Mouse (Mus musculus) activated CD4-positive, CD25-positive, alpha-beta regulatory T cell, adult 4 months (primary cell): ENCODE data around the gene Acap3. TPM values are rescaled to one million over a fixed set of nuclear protein-coding genes. Genes with fewer than 3 reads are reported as not detected.

ENCODE experiments used
- ATAC-seq: one replicate; pipeline ENCODE4 v1.8.0; 2017
- polyA plus RNA-seq, 2 experiments: library from polyadenylated mRNA; unstranded; fragments of 100-300 nt; shearing (Covaris generic); gene quantifications; one replicate each; pipeline ENCODE4 v1.2.1; 2017

Gene Acap3
- polyA plus RNA-seq, 2 experiments from 2014 or later: 4.9 to 6.5 TPM

GRCm38 (mm10) chr4:155887674-155888073, 3.9 kb upstream of the Acap3 start:
- no peak for ATAC-seq

- no peak for ATAC-seq
Measured at GRCm38 (mm10) chr4:155888181-155888580, 3.4 kb upstream of the Acap3 start.

DNA sequence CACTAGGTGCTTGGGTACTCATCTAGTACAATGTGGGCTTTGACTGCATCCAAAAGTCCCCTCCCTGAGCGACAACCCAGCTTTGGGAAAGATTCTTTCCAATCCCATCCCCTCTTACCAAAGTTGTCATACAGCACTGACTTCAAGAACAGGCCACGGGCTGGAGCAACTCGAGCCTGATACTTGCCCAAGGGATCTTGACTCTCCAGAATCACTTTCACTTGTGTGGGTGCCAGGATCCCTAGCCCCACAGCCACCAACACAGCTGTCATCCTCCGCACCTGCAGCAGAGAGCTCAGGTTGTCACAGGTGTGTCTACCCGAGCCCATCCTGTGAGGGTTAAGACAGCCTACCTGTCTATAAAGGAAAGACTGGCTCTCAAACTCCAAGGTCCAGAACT, 2.3 kb upstream of the Acap3 start:
- no peak for ATAC-seq

DNA sequence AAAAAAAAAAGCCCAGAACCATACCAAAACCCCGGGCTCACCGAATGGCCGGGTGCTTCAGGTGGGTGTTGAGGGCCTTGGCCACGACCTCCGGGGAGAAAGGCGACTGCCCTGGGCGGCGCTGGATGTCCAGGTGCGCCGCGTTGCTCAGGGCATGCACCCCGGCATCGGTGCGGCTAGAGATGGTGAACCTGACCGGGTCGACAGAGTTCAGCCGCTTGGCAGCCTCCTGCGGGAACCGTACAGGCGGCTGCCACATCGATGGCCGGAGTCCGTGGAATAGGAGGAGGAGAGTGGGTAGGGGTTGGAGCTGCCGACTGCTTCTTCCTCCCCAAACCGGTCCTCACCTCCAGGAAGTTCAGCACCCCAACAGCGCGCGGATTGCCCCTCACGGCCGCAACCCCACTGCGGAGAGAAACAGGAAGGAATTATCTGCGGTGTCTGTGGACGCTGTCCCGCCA, 581 bp upstream of the Acap3 start:
- ATAC-seq: no peak

- peak; percentile 67 for ATAC-seq
Measured at GRCm38 (mm10) chr4:155892017-155892416, 395 bp downstream of the Acap3 start.

DNA sequence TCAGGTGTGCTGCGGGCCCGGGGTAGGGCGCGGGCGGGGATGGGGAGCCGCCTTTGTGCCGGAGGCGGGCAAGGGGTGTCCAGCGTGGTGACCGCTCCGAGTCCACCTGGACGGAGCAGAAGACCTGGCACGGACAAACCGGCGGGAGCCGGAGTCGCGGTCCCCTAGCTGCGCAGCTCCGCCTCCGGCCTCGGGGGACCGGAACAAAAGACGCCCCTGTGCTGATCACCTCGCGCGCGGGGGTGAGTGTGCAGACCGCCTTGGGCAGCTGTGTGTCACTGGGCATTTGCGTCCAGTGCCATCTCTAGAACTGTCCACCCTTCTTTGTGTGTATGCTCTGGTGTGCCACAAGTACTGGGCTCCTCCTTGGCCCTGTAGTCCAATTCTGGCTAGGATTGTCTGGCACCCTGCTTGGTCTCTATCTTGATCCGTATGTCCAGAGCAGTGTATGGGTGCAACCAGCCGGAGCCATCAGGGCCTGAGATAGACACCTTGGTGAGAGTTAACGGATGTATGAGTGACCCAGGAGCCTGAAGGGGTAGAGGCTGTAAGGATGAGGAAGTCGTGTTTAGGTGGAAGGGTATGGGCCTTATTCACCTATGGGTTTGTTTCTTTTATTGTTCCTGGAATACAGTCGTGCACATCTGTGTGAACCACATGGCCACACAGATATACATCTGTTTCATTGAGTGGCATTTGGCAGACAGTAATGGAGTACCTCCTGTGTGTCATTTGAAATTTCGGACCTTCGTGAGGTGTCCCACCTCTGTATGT, 1.0 kb downstream of the Acap3 start:
- no peak for ATAC-seq

- ATAC-seq: no peak
Measured at GRCm38 (mm10) chr4:155893212-155893690, 1.6 kb downstream of the Acap3 start.

DNA sequence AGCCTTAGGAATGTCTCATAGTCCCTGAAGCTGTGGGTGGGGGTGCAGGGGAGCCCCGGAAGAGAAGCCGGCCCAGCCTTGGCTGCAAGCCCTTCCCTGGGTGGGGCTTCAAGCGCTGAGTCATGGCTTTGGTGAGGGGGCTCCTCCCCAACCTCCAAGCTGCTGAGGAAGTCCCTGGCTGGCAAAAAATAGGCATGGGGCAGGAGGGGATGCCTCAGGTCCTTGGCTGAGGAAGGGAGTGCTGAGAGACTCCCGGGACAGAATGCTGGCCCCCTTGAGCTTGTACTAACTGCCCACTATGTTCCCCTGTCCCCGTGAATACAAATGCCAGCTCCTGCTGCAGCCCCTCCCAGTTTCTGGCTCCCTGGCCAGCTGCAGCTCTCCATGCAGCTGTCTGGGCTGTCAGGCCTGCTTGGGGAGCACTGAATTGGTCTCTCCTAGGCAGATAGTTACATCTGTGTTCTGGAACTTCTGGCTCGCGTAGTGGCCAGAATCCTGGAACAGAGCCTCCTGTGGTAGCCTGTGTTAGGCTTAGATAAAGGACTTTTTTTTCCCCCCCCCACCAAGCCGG, 2.8 kb downstream of the Acap3 start:
- no peak for ATAC-seq

DNA sequence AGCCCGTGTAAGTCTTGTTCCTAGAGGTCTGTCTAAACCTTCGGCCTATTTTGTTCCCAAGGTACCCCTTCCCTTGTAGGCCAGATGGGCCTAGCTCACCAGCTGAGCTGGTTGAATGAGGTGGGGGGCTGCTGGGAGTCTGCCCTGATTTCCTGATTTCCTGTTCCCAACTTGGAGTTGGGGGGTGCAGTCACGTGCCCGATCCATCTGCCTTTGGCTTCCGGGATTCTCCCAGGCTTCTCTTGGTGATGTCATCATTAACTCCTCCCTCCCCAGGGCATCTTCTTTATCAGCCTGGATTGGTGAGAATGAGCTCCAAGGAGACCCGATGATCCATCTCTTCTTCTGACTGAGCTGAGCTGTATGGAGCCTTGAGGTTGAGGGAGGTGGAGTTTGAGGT, 3.6 kb downstream of the Acap3 start:
- no peak for ATAC-seq

DNA sequence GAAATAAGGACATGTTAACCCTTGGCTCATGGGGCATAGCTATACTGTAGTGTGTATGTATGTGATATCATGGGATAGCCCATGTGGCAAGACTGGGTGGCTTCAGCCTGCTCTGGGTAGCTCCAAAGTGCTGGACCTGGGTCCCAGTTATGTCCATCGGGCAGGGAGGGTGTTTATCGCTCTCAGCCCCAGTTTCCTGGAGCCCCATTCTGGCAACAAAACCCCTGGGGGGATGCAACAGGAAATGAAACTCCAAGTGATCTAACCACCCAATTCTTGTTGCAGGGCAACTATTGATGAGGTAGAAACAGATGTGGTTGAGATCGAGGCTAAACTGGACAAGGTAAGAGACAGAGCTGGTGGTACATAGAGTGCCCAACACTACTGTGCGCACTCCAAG, 4.2 kb downstream of the Acap3 start:
- no peak for ATAC-seq

GRCm38 (mm10) chr4:155896461-155896860, 4.8 kb downstream of the Acap3 start:
- no peak for ATAC-seq

- no peak for ATAC-seq
Measured at GRCm38 (mm10) chr4:155898318-155898717, 6.7 kb downstream of the Acap3 start.

DNA sequence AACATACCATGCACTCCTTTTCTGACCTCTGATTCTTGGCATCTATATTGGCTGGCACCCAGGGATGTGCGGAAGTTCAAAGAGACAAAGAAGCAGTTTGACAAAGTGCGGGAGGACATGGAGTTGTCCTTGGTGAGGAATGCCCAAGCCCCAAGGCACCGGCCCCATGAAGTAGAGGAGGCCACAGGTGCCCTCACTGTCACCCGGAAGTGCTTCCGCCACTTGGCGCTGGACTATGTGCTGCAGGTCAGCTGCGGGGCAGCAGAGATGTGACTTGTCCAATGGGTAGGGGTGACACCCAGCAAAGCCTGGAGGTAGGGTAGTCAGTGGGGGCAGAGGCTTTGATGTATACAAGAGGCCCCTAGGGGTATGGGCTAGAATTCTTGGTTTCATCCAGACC, 7.7 kb downstream of the Acap3 start:
- ATAC-seq: no peak

DNA sequence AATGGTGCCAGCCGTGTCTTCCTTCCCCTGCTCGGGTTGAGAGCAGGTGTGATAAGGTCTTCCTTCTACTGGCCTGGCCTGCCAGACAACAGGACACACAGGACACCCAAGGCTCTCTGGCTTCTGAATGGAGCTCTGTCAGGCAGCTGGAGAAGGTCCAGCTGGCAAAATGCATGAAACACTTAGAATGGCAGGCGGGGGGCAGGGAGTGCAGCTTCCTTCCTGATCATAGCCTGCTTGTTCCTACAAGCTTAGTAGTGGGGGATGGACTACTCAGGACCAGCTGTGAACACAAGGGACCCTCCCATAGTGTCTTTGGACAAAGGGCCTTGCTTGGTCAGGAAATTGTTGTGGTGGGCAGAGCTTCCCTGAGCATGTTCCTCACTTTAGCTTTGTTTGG, 9.6 kb downstream of the Acap3 start:
- no peak for ATAC-seq

DNA sequence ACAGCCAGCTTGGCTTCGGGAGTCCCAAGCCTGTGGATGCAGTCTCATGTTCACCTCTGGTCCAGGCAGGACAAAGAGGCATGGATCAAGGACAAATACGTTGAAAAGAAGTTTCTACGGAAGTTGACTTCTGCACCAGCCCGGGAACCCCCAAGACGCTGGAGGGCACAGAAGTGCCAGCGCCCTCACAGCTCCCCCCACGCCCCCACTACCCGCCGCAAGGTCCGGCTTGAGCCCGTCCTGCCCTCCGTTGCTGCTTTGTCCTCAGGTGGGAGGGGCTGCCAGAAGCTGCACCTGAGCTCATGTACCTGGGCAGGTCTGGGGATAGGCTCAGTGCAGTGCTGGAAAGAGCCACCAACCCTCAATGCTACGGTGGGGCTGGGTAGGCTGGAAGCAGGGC, 11.6 kb downstream of the Acap3 start:
- no peak for ATAC-seq

GRCm38 (mm10) chr4:155904318-155905102, 12.9 kb downstream of the Acap3 start:
- no peak for ATAC-seq

- no peak for ATAC-seq
Measured at GRCm38 (mm10) chr4:155905634-155906033, 14.0 kb downstream of the Acap3 start.

- ATAC-seq: no peak
Measured at GRCm38 (mm10) chr4:155906125-155906524, 14.5 kb downstream of the Acap3 start.

DNA sequence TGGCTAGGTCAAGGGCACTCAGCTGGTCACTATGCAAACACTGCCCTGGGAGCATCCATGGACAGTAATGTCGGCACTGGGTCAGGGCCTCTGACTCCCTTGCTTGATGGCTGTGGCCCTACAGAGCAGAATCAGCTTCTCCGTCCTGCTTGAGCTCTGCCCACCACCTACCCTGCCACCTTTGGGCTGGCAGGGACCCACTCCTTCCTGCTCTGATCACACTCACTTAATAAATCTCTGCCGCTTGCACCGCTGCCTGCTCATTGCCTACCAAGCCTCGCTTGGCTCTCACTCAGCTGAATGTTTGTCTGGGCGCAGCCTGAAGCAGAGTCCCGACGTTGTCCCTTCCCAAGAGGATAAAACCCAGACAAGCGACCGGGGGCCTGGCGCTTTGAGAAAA, 15.4 kb downstream of the Acap3 start:
- no peak for ATAC-seq

DNA sequence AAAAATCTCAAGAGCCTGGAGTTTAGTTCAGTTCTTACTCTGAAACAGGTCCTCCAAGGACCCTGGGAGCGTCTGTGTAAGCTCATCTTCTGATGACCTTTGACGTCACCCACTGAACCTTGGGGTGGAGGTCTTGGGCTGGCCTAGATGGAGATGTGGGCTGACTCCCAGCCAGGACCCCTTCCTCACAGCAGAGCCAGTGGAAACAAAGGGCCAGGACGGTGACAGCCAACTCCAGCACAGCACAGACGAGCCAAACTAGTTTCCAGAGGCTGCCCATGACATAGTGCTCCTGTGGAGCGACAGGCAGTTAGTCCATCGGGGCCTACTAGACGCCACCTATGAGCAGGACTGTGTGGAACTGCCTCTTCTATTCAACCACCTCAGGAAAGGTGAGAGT, 16.7 kb downstream of the Acap3 start:
- no peak for ATAC-seq

- ATAC-seq: no peak
Measured at GRCm38 (mm10) chr4:155908751-155909150, 17.1 kb downstream of the Acap3 start.

- ATAC-seq: no peak
Measured at GRCm38 (mm10) chr4:155932031-155932430, 40.4 kb downstream of the Acap3 start.

DNA sequence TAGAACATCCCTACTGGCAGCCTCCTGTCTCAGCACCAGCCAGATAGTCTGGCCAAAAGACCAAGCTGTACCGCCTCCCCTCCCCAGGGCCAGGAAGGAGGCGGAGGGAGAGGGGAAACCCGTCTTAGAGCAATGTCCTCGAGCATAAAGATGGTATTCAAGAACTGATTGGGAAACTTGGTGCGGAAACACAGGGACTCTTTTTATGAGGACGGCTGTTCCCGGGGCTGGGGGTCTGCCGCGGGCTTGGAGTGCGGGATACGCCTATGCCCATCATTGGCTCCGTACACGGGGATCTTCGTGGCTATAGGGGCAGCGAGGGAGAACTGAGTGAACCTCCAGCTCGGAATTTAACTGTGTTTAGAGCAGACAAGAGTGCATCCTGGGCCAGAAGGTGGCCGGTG, 51.4 kb downstream of the Acap3 start:
- peak; percentile 3 for ATAC-seq
